Mouse (Mus musculus): ENCODE results near the gene Rybp. TPM values are rescaled to one million over a fixed set of nuclear protein-coding genes. Genes with fewer than 3 reads are reported as not detected.
A peak's percentile ranks its signal among the peaks of the same experiment; 100 is the strongest.

The Rybp gene
- 19.4 and 28.1 TPM in 2 replicates for polyA plus RNA-seq (2012; ENCODE audit: insufficient read depth, insufficient read length, missing spikeins)

DNA sequence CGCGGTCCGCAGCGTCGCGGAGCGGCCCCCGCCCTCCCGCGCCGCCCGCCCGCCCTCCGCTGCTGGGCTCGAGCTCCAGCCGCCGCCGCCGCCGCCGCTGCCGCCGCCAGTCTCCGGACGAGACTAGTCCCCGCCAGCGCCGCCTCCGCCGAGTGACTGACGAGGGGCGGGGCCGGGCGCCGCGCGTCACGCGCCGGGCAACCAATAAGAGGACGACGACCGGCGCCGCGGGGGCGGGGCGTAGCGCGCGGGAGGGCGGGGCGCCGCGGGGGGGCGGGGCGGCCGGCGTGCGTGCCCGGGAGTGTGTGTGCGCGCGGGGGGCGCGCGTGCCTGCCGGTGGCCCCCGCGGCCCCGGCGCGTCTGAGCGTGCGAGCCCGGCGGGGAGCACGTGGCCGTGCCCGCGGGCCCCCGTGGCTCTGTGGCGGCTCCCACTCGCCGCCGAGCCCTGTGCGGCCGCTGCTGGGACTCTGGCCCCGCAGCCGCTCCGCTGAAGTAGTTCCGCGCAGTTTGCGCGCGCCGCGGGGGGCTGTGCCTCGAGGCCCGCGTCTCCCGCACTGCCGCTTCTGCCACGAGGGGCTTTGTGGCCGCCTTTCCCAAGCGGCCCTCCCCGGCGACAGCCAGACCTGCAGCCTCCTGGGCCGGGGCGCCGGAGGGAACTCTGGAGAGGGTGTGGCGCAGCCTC lies at the start of gene Rybp:
Gene Rybp (minus strand): TSS at position 152 of the 682 bp plus-strand sequence.
- TF ChIP-seq CTCF (IDR thresholded peaks at IDR 0.05; ENCODE audit: low read depth, low read length) (no peak), POLR2A (IDR thresholded peaks at IDR 0.05; ENCODE audit: borderline replicate concordance, low read depth, low read length) (no peak)
- peak within 1 kb of the TSS; percentile 73 for H3K4me3 ChIP-seq (ENCODE audit: insufficient read depth, low read length)
- H3K27ac ChIP-seq (ENCODE audit: insufficient read depth, low read depth, low read length), result peak within 1 kb of the TSS; percentile 57
- H3K4me1 ChIP-seq (ENCODE audit: control insufficient read depth, insufficient read depth, low read length), result peaks cover 13% of the 10 kb centered on the region

DNA sequence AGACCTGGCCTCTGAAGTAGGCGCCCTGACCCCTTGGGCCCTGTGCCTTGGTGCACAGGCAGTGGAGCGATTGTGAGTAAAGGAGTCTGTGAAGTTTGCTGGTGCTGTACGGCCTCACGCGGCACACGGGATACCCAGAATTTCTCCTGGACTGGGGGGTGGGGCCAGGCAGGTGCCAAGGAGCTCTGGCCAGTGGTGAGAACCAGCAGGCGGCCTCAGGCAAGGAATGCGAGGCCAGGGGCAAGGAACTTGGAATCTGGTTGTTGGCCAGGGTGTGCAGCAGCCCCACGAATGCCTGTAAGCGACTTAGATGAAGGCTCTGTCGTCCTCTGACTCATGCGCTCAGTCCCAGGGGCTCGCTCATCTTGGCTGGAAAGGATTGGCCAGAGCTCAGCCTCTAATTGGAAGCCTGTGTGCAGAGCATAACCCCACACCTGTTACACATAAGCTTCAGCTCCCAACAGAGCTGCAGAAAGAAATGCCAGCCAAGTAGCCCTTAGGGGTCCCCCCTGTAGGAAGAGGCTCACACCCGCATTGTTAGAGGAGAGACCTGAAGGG lies 49.4 kb upstream of the Rybp start:
- Histone ChIP-seq H3K4me1 (ENCODE audit: control insufficient read depth, insufficient read depth, low read length) (peaks cover 16% of the 10 kb centered on the region), H3K27ac (ENCODE audit: insufficient read depth, low read depth, low read length) (no peak overlapping the region), H3K4me3 (ENCODE audit: insufficient read depth, low read length) (no peak overlapping the region)
- TF ChIP-seq POLR2A (IDR thresholded peaks at IDR 0.05; ENCODE audit: borderline replicate concordance, low read depth, low read length) (no peak), CTCF (IDR thresholded peaks at IDR 0.05; ENCODE audit: low read depth, low read length) (no peak)

DNA sequence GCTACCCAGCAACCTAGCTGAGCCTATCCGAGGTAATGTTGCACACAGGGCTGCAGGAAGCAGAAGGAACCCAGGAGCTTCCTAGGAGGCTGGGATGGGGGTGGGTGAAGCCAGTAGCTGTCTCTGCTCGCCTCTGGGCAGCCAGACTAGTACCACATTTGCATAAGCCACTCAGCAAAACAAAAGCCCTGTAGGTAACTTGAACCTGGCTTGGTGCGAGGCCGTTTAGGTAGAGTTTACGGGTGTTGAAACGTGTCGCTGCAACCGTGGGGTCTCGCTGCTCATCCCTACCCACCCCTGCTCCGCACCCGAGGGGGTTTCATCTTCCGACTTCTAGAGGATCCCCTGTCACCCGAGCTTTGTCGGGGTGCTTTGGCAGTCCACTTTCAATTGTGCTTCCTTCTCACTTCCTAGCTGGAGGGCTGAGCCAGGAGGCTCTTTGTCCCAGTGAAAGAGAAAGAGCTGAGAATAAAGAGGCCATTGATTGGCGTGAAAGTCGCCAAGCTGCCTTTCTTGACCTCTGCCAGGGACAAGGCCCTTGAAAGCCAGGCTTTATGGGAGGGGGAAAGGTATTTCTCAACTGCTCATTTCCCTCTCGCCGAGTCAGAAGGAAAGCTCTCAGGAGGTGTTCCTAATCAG lies 48.3 kb upstream of the Rybp start:
- Histone ChIP-seq H3K4me3 (ENCODE audit: insufficient read depth, low read length) (no peak overlapping the region), H3K4me1 (ENCODE audit: control insufficient read depth, insufficient read depth, low read length) (peaks cover 9% of the 10 kb centered on the region), H3K27ac (ENCODE audit: insufficient read depth, low read depth, low read length) (no peak overlapping the region)
- TF ChIP-seq CTCF (IDR thresholded peaks at IDR 0.05; ENCODE audit: low read depth, low read length) (no peak), POLR2A (IDR thresholded peaks at IDR 0.05; ENCODE audit: borderline replicate concordance, low read depth, low read length) (no peak)

DNA sequence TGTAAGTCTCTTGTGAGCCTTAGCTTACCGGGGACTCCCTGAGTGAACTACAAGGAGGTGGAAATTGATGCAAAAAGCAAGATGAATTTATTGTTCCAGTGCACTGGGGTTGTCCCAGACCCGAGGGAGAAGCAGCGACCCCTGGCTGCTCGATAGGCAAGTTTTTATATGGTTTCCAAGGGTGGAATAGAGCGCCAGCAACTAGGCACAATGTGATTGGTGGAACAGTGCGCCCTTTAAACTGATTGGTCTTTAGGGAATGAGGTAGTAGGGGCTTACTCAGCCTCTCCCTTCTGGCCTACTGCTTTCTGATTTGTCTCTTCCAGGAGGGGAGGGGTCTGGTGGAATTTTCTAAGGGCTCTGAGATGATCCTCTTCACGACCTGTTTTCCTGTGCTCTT lies 46.5 kb upstream of the Rybp start:
- no peak overlapping the region for H3K27ac ChIP-seq (ENCODE audit: insufficient read depth, low read depth, low read length)
- H3K4me3 ChIP-seq (ENCODE audit: insufficient read depth, low read length), result no peak overlapping the region
- TF ChIP-seq POLR2A (IDR thresholded peaks at IDR 0.05; ENCODE audit: borderline replicate concordance, low read depth, low read length) (no peak), CTCF (IDR thresholded peaks at IDR 0.05; ENCODE audit: low read depth, low read length) (no peak)
- peaks cover 15% of the 10 kb centered on the region for H3K4me1 ChIP-seq (ENCODE audit: control insufficient read depth, insufficient read depth, low read length)

DNA sequence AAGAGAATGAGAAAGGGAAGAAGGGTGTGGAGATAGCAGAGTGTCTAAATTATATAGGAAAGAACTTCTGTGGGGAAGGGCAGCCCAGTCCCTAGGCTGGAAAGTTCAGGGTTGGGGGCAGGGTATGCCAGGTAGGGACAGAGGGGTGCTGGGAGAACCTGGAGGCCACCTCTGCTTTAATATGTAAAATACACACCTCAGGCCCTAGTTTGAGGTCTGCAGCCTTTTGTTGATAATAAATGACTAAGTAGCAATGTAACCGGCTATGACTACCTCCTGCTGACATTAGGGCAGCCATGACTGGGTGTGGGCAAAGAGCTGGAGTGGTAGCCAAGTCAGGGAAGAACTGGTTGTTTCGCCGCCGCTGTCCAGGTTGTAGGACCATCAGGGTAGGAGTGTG lies 45.2 kb upstream of the Rybp start:
- H3K4me3 ChIP-seq (ENCODE audit: insufficient read depth, low read length), result no peak overlapping the region
- no peak overlapping the region for H3K27ac ChIP-seq (ENCODE audit: insufficient read depth, low read depth, low read length)
- TF ChIP-seq CTCF (IDR thresholded peaks at IDR 0.05; ENCODE audit: low read depth, low read length) (no peak), POLR2A (IDR thresholded peaks at IDR 0.05; ENCODE audit: borderline replicate concordance, low read depth, low read length) (no peak)
- H3K4me1 ChIP-seq (ENCODE audit: control insufficient read depth, insufficient read depth, low read length), result peaks cover 19% of the 10 kb centered on the region

DNA sequence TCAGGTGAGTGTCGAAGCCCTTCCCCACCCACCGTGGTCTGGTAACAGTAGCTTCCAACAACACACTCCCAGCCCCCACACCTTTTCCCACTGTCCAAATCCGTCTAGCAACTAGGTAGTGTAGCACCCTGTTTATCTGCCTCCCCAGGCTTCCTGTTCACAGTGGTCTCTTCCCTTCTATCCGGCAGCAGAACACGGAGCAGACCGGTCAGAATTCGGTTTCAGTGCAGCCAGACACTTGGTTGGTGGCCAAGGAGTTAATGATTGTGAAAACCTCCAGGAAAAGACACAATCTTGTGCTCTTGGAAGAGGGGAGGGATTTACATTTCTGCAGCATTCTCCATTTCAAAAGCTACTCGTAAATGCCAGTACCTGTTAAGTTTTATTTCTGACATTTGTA lies 44.3 kb upstream of the Rybp start:
- TF ChIP-seq CTCF (IDR thresholded peaks at IDR 0.05; ENCODE audit: low read depth, low read length), result no peak
- Histone ChIP-seq H3K4me3 (ENCODE audit: insufficient read depth, low read length) (no peak overlapping the region), H3K4me1 (ENCODE audit: control insufficient read depth, insufficient read depth, low read length) (peaks cover 28% of the 10 kb centered on the region), H3K27ac (ENCODE audit: insufficient read depth, low read depth, low read length) (no peak overlapping the region)

DNA sequence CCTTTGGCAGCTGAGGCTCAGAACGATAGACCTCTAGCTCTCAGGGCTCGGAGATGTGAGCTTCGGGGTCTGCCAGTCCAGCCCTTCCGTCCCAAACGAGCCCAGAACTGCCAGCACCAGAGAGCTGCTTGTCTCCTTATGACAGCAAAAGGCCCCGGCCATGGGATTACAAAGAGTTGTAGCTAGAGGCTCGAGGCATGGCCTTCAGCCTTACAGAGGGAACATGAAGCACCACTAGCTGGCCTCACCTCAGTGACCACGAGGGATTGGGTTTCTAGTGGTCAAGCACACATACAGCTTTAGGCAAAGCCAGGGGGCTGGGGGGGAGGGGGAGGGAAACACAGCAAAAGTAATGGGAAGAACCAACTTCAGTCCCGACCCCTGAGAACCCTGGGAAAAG lies 43.8 kb upstream of the Rybp start:
- TF ChIP-seq POLR2A (IDR thresholded peaks at IDR 0.05; ENCODE audit: borderline replicate concordance, low read depth, low read length), result no peak
- TF ChIP-seq CTCF (IDR thresholded peaks at IDR 0.05; ENCODE audit: low read depth, low read length), result no peak
- H3K27ac ChIP-seq (ENCODE audit: insufficient read depth, low read depth, low read length), result no peak overlapping the region
- H3K4me1 ChIP-seq (ENCODE audit: control insufficient read depth, insufficient read depth, low read length), result peaks cover 28% of the 10 kb centered on the region
- no peak overlapping the region for H3K4me3 ChIP-seq (ENCODE audit: insufficient read depth, low read length)

DNA sequence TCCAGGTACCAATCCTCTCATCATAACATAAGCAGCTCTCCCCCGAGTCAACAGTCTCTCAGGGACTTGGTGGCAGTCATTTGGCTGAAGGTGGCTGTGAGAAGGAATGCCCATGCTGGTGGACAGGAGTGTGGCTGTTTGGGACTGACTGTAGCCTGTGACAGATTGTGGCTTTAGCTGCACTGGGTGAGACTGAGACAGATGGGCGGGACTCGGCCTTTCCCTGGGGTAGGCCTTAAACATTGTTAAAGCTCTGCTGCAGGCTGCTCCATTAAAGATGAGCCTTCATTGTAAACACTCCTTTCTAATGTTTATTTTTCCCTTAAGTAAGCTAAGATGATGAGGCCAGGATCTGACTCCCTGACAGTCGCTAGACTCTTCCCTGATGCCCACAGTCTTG lies 42.3 kb upstream of the Rybp start:
- no peak for TF ChIP-seq POLR2A (IDR thresholded peaks at IDR 0.05; ENCODE audit: borderline replicate concordance, low read depth, low read length)
- no peak for TF ChIP-seq CTCF (IDR thresholded peaks at IDR 0.05; ENCODE audit: low read depth, low read length)
- H3K4me1 ChIP-seq (ENCODE audit: control insufficient read depth, insufficient read depth, low read length), result peaks cover 18% of the 10 kb centered on the region
- no peak overlapping the region for H3K27ac ChIP-seq (ENCODE audit: insufficient read depth, low read depth, low read length)
- no peak overlapping the region for H3K4me3 ChIP-seq (ENCODE audit: insufficient read depth, low read length)

DNA sequence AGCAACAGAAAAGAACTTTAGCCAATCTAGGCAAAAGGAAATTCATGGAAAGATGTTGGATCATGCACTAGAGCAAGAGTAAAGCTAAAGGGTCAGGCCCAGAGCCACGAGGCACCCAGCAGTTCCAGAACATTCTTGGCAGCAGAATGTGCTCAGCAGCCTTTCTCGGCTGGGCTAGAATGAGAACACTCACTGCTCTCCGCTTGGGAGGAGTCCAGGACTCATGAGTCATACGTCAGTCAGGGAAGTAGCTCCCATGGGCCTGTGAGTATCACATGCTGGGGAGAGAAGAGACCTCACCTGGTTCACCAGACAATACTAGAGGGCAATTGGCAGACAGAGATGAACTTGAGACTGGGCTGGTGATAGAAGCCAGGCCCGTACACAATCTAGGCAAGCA lies 39.8 kb upstream of the Rybp start:
- H3K4me3 ChIP-seq (ENCODE audit: insufficient read depth, low read length), result no peak overlapping the region
- H3K4me1 ChIP-seq (ENCODE audit: control insufficient read depth, insufficient read depth, low read length), result peaks cover 24% of the 10 kb centered on the region
- TF ChIP-seq CTCF (IDR thresholded peaks at IDR 0.05; ENCODE audit: low read depth, low read length) (no peak), POLR2A (IDR thresholded peaks at IDR 0.05; ENCODE audit: borderline replicate concordance, low read depth, low read length) (no peak)
- H3K27ac ChIP-seq (ENCODE audit: insufficient read depth, low read depth, low read length), result no peak overlapping the region

DNA sequence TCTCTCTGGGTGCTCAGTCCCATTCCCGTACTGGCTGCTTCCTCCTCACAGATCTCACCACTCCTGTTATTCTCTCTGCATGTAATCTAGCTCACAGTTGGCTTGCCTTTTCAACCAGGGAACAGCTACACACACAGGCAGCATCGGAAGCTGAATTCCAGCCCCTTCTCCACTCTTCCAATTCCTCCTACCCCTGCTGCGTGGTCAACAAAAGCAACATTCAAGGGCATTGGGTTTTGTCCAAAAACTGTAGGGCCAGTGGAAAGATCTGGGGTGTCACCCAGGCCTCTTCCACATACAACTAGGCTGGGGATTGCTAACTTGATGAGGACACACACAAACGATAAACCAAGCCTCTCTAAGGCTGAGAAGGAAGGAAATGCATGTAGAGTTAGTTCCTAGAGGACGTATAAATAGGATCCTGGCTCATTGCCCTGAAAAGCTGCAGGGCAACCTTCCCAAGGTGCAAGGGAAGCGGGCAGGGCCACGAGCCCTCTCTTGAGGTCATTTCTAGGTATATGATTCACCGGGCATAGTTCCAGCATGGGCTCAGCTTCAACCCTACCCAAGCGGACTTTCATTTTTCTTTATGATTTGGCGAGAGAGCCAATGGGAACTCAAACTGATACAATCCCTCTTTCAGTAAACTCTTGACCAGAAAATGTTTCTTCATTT lies 36.6 kb upstream of the Rybp start:
- Histone ChIP-seq H3K4me1 (ENCODE audit: control insufficient read depth, insufficient read depth, low read length) (peaks cover 19% of the 10 kb centered on the region), H3K27ac (ENCODE audit: insufficient read depth, low read depth, low read length) (no peak overlapping the region), H3K4me3 (ENCODE audit: insufficient read depth, low read length) (no peak overlapping the region)
- TF ChIP-seq CTCF (IDR thresholded peaks at IDR 0.05; ENCODE audit: low read depth, low read length) (no peak), POLR2A (IDR thresholded peaks at IDR 0.05; ENCODE audit: borderline replicate concordance, low read depth, low read length) (no peak)

All from bone marrow macrophage, adult 2 months (primary cell).